Mouse (Mus musculus) adrenal gland, adult 2 months (tissue): ENCODE measurements around the gene AA467197. TPM values are rescaled to one million over a fixed set of nuclear protein-coding genes. Genes with fewer than 3 reads are reported as not detected.

Source experiments
- microRNA-seq, 2 experiments: library from miRNA; unstranded; fragments of <30 nt; microRNA quantifications; one replicate each; pipeline ENCODE4 v1.2.0; 2021
- polyA plus RNA-seq: library from polyadenylated mRNA; depleted of rRNA; stranded (reverse); fragments of >200 nt; gene quantifications from 2 replicates; pipeline ENCODE4 v1.2.3, GENCODE M21; 2012; rRNA removed
- total RNA-seq, 2 experiments: library from RNA; stranded (reverse); gene quantifications; 2 replicates each; pipeline ENCODE4 v1.2.3; 2021

AA467197 gene
- total and polyA plus RNA-seq, 3 experiments = 1.4 to 2.5 TPM; not detected in 1

Small RNA genes lying within 50 kb of the gene (microRNA-seq; reads per million reads assigned to microRNA genes)
- 2.6 to 9.5 reads per million in 2 experiments for gene Mir147

Other genes starting within 250 kb of the AA467197 start
- 1 to 10 TPM; 1.5 to 2.7 TPM for gene Slc28a2, start 210.5 kb upstream of the AA467197 start, total RNA-seq
- gene Slc28a2, start 210.5 kb upstream of the AA467197 start, polyA plus RNA-seq = 0.83 and 2.0 TPM in 2 replicates
- gene Gm14085, start 152.0 kb upstream of the AA467197 start, total RNA-seq = under 1 TPM in 1 of 2 experiments, not detected in 1; 0.07 TPM
- 0.08 and 0.13 TPM in 2 replicates for gene Gm14085, start 152.0 kb upstream of the AA467197 start, polyA plus RNA-seq
- gene Gatm, start 25.7 kb upstream of the AA467197 start, total RNA-seq = 1 to 10 TPM; 4.4 to 6.6 TPM
- 2.3 and 3.3 TPM in 2 replicates for gene Gatm, start 25.7 kb upstream of the AA467197 start, polyA plus RNA-seq
- 10 to 100 TPM; 27.3 to 30.7 TPM for gene Slc30a4, start 65.7 kb downstream of the AA467197 start, total RNA-seq
- gene Slc30a4, start 65.7 kb downstream of the AA467197 start, polyA plus RNA-seq = 3.8 and 5.0 TPM in 2 replicates
- 10 to 100 TPM; 24.8 to 35.7 TPM for gene Bloc1s6, start 101.5 kb downstream of the AA467197 start, total RNA-seq
- gene Bloc1s6, start 101.5 kb downstream of the AA467197 start, polyA plus RNA-seq = 39.1 and 42.4 TPM in 2 replicates
- gene Sqor, start 128.3 kb downstream of the AA467197 start, total RNA-seq = 10 to 100 TPM; 80.0 to 89.7 TPM
- 48.4 and 55.7 TPM in 2 replicates for gene Sqor, start 128.3 kb downstream of the AA467197 start, polyA plus RNA-seq